Mouse (Mus musculus) small intestine, adult 2 months (tissue): Measurements from ENCODE around the gene Cdk16. TPM values are rescaled to one million over a fixed set of nuclear protein-coding genes. Genes with fewer than 3 reads are reported as not detected.

Experiments used
- H3K27ac ChIP-seq: fragments of 200-500 bp; 2 replicates; pipeline ENCODE4 v1.5.1; 2012; ENCODE audit warnings: low read depth, low read length, control low read depth, inconsistent platforms; ENCODE audit not compliant: insufficient read depth
- H3K27me3 ChIP-seq: fragments of 200-500 bp; 2 replicates; pipeline ENCODE4 v1.6.1; 2012; ENCODE audit warnings: mild to moderate bottlenecking, moderate library complexity, low read length, inconsistent platforms; ENCODE audit not compliant: control insufficient read depth, insufficient read depth
- H3K36me3 ChIP-seq: fragments of 200-500 bp; 2 replicates; pipeline ENCODE4 v1.6.1; 2012; ENCODE audit warnings: mild to moderate bottlenecking, low read length, control low read depth, inconsistent platforms; ENCODE audit not compliant: control insufficient read depth, insufficient read depth
- H3K4me1 ChIP-seq: fragments of 200-500 bp; 2 replicates; pipeline ENCODE4 v1.6.1; 2012; ENCODE audit warnings: low read length, inconsistent platforms, mixed read lengths; ENCODE audit not compliant: control insufficient read depth, insufficient read depth, insufficient read length
- H3K4me3 ChIP-seq: fragments of 200-500 bp; 2 replicates; pipeline ENCODE4 v1.5.1; 2012; ENCODE audit warnings: low read depth, mild to moderate bottlenecking, control low read depth, inconsistent platforms, low read length, moderate library complexity
- CTCF ChIP-seq: fragments of 200-500 bp; IDR thresholded peaks from 2 replicates; pipeline ENCODE4 v1.5.1; 2012; ENCODE audit warnings: low read depth, mild to moderate bottlenecking, control low read depth, inconsistent platforms, low read length, moderate library complexity, mixed read lengths; ENCODE audit not compliant: insufficient replicate concordance, insufficient read length; ENCODE audit errors: extremely low read depth
- POLR2A ChIP-seq: fragments of 200-500 bp; IDR thresholded peaks from 2 replicates; pipeline ENCODE4 v1.6.1; 2012; ENCODE audit warnings: low read depth, mild to moderate bottlenecking, control low read depth, inconsistent platforms, low read length, moderate library complexity
- WGBS: fragments of 180-500 bp; shearing (Covaris S2); methylation state at CpG from one replicate; pipeline ENCODE4 v1.1.7; 2018; 5-methylcytosine and 5-hydroxymethylcytosine counted together
- polyA plus RNA-seq: library from polyadenylated mRNA; depleted of rRNA; stranded (reverse); fragments of >200 nt; gene quantifications from 2 replicates; pipeline ENCODE4 v1.2.3, GENCODE M21; 2012; rRNA removed

The Cdk16 gene
- 81.2 and 137 TPM in 2 replicates for polyA plus RNA-seq

DNA sequence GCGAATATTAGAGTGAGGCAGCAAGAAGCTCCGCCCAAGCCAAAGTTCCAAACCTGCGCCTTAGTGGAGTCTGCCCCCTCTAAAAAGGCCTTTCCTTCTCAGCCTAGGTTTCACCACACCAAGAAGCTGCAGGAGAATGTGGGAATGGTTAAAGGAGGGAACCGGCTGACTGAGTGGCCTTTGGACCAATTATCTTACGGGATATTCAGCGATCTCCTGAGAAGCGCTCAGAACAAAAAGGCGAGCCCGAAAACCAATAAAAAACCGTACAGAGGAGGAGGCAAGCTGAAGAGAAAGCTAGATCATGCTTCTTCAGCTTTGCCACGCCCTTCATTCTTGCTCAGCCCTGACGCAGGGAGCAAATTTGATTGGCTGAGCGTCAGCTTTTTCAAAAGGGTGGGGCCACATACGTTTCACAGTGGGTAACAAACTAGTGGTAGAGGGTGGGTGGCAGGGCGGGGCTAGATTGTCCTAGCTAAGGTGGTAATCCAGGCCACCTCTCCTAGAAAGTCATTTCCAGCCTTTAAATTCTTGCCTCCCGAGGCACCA is at the start of gene Cdk16:
TSS of gene Cdk16 (plus strand) at position 436 of the 549 bp plus-strand sequence.
- H3K4me1 ChIP-seq, result 0 out of 2 replicates have a peak, but pooled peaks cover 4% of the 10 kb centered on the region
- TF ChIP-seq CTCF (no peak), POLR2A (no peak)
- H3K27me3 ChIP-seq, result no peaks in the 10 kb centered on the region
- H3K36me3 ChIP-seq, result peaks cover 8% of the 10 kb centered on the region
- peak within 1 kb of the TSS; percentile 100 for H3K27ac ChIP-seq
- peak within 1 kb of the TSS; percentile 76 for H3K4me3 ChIP-seq
- WGBS, result 8% methylated on average over 16 of the region's 16 CpGs

DNA sequence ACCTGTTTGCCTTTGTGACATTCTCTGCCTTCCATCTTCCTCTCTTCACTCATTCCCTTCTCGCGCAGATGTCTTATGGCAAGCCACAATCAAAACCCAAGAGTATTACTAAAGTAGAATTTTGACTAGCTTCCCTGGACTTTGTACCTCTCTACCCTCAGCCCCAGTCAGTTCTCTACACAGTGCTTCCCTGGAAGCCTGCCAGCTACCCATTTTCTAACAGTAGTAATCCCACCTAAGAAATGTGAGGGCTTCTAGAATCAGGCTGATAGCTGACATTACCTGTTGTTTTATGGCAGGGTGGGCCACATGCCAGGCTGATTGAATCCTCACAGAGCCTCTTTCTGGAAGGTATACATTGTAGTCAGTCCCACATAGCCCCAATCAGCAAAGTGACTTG is 49.6 kb upstream of the Cdk16 start:
- Histone ChIP-seq H3K36me3 (peaks cover 39% of the 10 kb centered on the region), H3K27ac (no peak overlapping the region), H3K27me3 (no peaks in the 10 kb centered on the region), H3K4me3 (no peak overlapping the region), H3K4me1 (no peaks in the 10 kb centered on the region)
- WGBS, result 77% methylated on average over 2 of the region's 2 CpGs
- TF ChIP-seq POLR2A, result no peak
- TF ChIP-seq CTCF, result no peak

DNA sequence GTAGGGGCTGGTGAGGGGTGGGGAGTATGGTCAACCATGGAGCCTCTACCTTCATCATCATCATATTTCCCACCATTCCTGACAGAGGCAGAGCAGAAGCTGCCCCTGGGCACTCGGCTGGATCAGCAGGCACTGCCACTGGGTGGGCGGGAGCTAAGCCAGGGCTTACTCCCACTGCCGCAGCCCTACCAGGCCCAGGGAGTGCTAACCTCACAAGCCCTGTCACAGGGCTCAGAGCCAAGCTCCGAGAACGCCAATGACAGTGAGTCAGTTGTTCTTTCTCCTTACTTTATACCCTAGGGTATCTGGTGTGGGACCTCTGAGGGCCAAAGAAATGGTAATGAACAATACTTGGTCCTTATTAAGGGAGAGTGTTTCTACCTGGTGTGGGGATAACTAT is 43.0 kb upstream of the Cdk16 start:
- Histone ChIP-seq H3K4me1 (no peaks in the 10 kb centered on the region), H3K27ac (no peak overlapping the region), H3K36me3 (peaks cover 48% of the 10 kb centered on the region), H3K4me3 (no peak overlapping the region), H3K27me3 (no peaks in the 10 kb centered on the region)
- 79% methylated on average over 5 of the region's 5 CpGs for WGBS
- TF ChIP-seq CTCF (no peak), POLR2A (no peak)

DNA sequence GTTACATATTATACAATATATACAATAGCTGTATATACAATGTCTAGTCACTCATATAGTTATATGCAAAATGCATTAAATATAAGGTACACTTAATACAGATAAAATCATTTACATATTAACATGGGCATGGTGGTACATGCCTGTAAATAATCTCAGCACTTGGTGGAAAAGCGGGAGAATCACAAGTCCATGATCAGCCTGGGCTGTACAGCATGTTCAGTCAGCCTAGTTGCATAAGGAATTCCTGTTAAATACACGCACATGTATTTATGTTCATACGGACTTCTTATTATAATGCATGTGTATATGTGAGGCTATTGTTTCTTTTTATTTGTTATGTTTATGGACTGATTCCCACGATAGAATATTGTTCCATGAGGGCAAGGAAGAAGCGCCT is 30.2 kb upstream of the Cdk16 start:
- no peak overlapping the region; the same call in 1 of the 2 replicates for H3K4me3 ChIP-seq

DNA sequence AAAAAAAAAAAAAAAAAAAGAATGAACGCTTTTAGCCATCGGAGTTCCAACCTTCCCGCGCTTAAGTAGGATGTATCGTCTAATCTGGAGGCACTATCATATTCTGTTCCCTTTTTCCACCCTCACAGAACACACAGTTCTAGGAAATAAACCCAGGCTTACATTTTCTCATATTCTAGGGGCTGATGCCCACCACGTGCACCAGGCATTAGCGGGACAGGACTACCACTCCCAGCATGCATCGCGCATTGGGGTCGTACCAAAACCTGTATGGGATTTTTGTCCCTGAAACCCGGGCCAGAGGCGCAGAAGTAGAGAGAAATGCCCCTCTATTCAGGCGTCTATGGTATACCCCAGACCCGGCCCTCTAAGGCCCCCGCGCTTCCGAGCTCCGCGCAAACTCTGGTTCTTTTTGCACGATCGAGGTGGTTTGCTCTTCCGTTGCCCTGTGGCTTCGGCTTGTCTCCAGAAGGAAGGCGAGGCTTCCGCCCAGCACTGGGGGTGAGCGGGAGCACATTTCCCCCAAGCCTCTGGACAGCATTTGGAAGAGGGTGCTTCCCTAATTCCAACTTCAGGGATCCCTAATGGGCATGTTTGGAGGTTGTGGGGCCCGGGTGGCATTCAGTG is 29.6 kb upstream of the Cdk16 start, which contains the start of gene Uba1:
TSS of gene Uba1 (plus strand) at position 301 of the 627 bp plus-strand sequence.
- H3K27ac ChIP-seq, result peak within 1 kb of the TSS; percentile 47; the same call in 1 of the 2 replicates
- TF ChIP-seq CTCF, result no peak
- no peak for TF ChIP-seq POLR2A
- no peaks in the 10 kb centered on the region for H3K36me3 ChIP-seq
- 15% methylated on average over 27 of the region's 27 CpGs for WGBS
- H3K4me1 ChIP-seq, result no peaks in the 10 kb centered on the region
- no peaks in the 10 kb centered on the region for H3K27me3 ChIP-seq
- peak within 1 kb of the TSS; percentile 81 for H3K4me3 ChIP-seq

More for the DNA sequence above, 30.2 kb upstream of the Cdk16 start:
- Histone ChIP-seq H3K27ac (no peak overlapping the region), H3K36me3 (no peaks in the 10 kb centered on the region), H3K4me1 (no peaks in the 10 kb centered on the region), H3K27me3 (no peaks in the 10 kb centered on the region)
- WGBS, result 12% methylated on average over 5 of the region's 5 CpGs
- no peak for TF ChIP-seq POLR2A
- no peak for TF ChIP-seq CTCF

DNA sequence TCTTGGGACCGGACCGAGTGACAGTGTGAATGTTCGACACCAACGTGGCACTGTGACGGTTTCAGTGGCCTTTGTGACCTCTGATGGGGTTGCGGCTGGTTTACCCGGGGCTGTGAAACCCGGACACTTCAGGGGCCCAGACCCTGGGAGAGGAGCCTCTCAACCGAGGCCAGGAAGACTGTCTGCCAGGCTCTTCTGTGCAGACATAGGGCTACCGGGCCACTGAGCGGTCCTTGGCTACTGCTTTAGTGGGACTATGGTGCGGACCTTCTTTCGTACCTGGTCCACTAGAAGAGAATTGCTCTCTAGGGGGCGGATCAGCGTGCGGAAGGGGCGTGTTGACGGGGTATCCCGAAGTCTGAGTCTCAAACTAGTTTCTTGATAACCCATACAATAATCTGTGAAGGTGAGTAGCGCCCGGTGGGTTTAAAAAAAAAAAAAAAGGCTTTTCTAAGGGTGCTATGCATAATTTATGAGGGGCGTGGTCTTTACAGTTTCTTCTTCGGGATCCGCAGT is 28.8 kb upstream of the Cdk16 start:
- Histone ChIP-seq H3K4me1 (no peaks in the 10 kb centered on the region), H3K36me3 (no peaks in the 10 kb centered on the region), H3K27ac (no peak overlapping the region), H3K4me3 (peak overlapping the region; percentile 81), H3K27me3 (no peaks in the 10 kb centered on the region)
- WGBS, result 11% methylated on average over 24 of the region's 24 CpGs
- TF ChIP-seq POLR2A (no peak), CTCF (no peak)

DNA sequence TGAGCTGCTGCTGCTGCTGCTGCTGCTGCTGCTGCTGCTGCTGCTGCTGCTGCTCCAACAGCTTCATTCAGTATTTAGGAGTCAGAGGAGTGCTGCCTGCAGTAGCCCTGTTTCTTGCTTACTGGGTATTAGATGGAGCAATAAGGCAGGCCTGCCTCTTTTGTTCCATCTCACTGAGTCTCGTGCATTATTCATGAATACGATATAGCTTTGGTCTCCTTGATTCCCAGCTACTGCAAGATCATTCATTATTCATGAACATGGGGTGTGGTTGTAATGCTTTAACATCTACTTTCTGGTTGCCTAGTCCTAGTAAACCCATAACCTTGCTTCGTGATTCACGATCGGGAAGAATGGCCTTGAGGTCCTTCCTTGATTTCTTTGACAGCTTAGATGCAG is 25.4 kb upstream of the Cdk16 start:
- TF ChIP-seq POLR2A, result no peak
- Histone ChIP-seq H3K4me1 (no peaks in the 10 kb centered on the region), H3K36me3 (peaks cover 1% of the 10 kb centered on the region; the same call in 1 of the 2 replicates), H3K4me3 (no peak overlapping the region), H3K27me3 (no peaks in the 10 kb centered on the region), H3K27ac (no peak overlapping the region)
- WGBS, result 20% methylated on average over 5 of the region's 5 CpGs
